Mouse (Mus musculus) v-Abl transformed pro-B cells (cell line): ENCODE measurements around the gene Hadha.

Source experiments
- in situ Hi-C, 2 experiments: fragments of 400-800 bp; cut with MboI; formaldehyde crosslinking; loops; one replicate each; pipeline ENCODE4 v1.15.1; 2025; ENCODE audit not compliant: unreplicated experiment in 2 of 2

Gene Hadha

GRCm38 (mm10) chr5:30155395-30155792, 432 bp upstream of the Hadha start:
- in situ Hi-C loops, result no loop called here

- in situ Hi-C loops, result no loop called here
These were observed 949 bp downstream of the Hadha start for GRCm38 (mm10) chr5:30154013-30154412.

DNA sequence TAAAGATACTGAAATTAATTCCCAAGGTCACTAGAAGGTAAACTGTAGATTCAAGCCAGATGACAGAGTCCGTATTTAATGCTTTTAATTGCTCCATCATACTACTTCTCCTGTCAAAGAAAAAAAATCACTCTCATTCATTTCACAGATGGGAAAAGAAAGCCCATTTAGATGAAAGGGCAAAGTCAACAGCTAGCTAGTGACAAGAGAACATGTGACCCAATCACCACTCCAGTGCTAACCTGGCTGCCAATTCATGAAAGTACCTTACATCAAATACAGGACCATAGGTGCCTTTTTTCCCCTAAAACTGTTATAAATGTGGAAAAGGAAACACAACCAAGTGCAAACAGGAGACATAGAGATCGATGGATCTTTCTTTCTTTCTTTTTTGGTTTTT, 1.7 kb downstream of the Hadha start:
- in situ Hi-C loops, result no loop called here

DNA sequence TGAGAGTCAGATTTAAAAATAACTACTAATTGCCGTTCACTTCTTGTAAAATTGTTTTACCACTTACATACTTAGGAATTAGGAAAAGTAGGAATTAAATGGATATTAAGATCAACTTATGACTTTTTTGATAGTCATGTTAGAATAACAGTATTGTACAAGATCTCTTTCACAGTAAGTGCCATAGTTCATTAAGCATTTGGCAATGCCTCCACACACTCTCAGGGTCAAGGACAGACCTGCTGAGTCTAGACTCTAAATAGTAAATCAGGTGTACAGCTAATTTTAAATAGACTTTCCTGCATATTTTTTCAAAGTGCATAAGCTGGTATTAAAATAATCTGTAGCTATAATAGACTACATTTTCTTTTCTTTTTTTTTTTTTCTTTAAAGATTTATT, 2.5 kb downstream of the Hadha start:
- in situ Hi-C loops, result no loop called here

- in situ Hi-C loops, result no loop called here
These were observed 3.0 kb downstream of the Hadha start for GRCm38 (mm10) chr5:30152007-30152406.

GRCm38 (mm10) chr5:30148133-30148920, 6.6 kb downstream of the Hadha start:
- in situ Hi-C loops, result no loop called here

DNA sequence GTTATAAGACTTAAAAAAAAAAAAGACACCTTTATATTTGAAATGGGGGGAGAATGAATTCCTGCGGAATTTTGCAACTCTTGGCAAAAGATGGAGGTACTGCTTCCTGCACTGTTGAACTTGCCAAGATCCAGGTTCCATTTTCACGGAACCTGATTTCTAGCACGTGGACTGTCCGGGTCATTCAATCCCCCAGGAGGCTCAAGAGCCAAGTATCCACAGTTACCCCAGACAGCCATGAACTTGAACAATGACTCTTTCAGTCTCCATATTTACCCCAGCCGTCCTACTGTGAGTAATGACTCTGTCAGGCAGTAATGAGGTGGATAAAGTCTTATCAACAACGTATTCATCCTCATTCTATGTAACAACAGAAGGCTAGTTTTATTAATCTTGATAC, 8.4 kb downstream of the Hadha start:
- in situ Hi-C loops, result no loop called here

DNA sequence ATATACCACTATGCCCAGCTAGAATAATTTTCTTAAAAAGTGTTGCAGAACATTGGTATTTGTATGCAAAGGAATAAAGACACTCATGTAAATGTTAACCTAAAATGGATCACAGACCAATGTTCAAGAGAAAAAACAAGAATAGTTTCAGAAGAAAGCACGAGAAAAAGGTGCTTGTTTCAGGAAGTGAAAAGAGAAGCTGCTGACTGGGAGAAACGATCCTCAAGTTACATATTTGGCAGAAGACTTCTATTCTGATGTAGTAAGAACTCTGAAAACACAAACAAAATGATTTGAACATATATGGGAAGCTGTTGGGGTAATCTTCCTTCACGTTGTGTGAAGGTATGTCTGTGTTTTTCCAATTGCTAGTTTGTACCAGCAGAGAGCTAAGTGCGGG, 16.8 kb downstream of the Hadha start:
- in situ Hi-C loops, result no loop called here

GRCm38 (mm10) chr5:30137271-30137670, 17.7 kb downstream of the Hadha start:
- in situ Hi-C loops, result no loop called here

DNA sequence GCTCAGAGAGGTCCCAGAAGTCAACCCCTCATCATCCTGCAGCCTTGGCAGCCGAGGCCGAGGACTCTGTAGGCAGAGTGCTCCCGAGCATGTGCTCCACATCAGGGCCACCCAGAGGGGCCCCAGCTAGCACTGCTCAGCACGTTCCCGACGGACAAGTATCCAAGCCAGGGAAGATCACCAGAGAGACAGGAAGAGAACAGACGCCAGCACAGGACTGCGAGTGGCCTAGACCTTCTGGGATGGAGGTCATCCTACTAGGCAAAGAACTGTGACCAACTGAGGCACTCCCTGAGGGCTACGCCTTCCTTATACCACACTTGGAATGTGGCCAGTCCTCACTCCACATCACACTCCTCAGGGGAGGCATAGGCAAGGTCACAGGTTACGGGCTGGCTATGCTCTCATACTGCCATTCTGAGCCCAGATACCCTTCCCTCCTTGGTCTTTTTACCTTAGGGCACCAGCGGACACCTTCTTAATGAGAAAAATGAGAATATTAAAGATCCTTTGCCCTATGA, 19.2 kb downstream of the Hadha start:
- in situ Hi-C loops, result no loop called here

GRCm38 (mm10) chr5:30132173-30132572, 22.8 kb downstream of the Hadha start:
- in situ Hi-C loops, result no loop called here

DNA sequence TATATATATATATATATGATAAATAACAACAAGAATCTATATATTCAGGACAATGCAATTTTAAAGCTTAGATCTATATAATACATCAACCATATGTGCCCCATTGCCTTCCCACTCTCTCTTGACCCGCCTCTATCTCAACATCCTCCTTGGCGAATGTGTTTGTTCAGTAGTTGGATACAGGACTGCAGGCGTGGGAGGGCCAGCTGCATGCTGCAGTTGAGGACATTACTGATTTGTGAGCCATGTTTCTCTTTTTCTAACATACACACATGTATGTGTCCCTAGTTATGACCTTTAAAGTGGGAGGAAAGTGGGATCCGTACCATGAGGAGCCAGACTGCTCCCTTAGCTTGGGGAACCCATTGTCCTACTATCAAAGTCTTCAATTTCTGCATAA, 23.7 kb downstream of the Hadha start:
- in situ Hi-C loops, result no loop called here

- in situ Hi-C loops, result no loop called here
These were observed 26.3 kb downstream of the Hadha start for GRCm38 (mm10) chr5:30128680-30129079.

DNA sequence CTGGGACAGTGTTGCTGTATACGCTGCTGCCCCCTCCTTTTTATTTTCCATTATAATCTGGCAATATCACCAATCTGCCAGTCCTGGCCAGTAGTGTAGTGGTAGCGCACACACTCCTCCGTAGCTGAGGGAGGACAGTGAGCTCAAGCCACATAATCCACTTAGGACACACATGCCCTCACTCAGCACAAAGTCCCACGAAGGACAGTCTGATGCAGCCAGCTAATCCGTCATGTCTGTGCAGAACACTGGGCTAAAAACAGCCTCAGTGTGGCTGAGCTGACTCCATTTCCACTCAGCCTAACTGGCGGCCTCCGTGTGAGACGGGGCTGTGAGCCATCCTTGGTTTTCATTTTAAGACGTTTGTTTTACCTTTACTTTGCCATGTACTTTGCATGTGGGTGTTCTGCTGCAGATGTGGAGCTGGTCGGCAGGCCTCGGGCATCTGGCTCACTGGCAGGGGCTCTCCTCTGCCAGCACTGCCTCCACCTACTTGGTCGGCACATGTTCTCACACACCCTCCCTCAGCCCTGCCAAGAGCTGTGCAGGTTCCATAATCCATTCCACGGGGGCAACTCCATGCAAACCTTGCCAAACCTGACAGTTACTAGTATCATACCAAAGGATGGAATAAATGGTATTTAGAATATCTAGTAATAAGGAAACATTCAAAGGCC, 26.9 kb downstream of the Hadha start:
- in situ Hi-C loops, result no loop called here

GRCm38 (mm10) chr5:30126756-30127155, 28.2 kb downstream of the Hadha start:
- in situ Hi-C loops, result no loop called here

DNA sequence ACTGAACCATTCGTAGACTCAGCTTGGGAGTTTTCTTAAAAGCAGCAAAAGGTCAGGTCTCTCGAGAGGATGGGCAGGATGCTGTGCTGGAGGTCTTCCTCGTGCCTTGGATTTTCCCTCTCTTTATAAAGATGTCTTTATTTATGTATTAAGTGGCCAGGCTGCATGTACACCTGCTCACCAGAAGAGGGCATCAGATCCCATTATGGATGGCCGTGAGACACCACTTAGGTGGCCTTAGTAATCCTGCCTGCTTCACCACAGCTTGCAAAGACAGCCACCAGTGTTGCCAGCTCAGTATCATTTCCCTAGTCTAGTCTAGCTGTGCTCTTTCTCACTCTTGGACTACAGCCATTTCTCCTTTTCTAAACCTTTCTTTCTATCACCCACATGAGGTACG, 29.4 kb downstream of the Hadha start:
- in situ Hi-C loops, result no loop called here

- in situ Hi-C loops, result no loop called here
These were observed 32.5 kb downstream of the Hadha start for GRCm38 (mm10) chr5:30122481-30122880.

GRCm38 (mm10) chr5:30120106-30120505, 34.9 kb downstream of the Hadha start:
- in situ Hi-C loops, result no loop called here

DNA sequence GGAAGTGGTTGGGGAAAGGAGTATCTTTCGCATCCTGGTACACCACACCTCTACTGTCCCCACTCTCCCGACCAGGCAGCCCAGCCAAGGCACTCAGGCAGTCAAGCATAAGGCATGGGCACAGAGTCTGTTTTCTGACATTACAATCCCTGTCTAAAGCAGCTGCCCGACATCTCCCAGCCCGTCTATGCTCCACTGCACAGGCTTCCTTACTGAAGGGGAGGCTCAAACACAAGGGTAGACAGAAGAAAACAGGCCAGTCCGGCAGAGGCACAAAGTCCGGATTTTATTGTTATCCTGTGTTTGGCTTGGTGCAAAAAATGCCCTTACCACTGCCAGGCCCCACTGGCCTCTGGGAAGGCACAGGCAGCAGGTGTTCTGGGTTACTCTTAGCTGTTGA, 35.8 kb downstream of the Hadha start:
- in situ Hi-C loops, result no loop called here

DNA sequence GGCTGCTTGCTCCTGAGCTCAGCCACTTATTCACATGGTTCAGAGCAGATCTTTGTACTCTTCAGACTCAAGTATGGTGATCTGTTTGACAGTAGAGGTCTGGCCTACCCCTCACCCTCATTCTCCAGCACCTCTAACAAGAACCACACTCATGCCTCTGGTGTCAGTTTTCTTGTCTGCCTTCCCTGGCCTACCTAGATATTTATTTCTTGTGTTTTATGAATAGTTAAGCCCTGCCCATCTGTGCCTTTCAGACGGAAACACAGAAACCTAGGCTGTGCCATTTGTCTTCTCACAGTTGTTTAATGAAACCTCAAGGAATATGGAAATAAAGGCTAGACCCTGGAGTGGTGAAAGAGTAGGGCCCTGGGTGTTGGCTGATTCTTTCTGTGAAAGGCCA, 36.9 kb downstream of the Hadha start:
- in situ Hi-C loops, result no loop called here

- in situ Hi-C loops, result no loop called here
These were observed 39.2 kb downstream of the Hadha start for GRCm38 (mm10) chr5:30115718-30116117.

DNA sequence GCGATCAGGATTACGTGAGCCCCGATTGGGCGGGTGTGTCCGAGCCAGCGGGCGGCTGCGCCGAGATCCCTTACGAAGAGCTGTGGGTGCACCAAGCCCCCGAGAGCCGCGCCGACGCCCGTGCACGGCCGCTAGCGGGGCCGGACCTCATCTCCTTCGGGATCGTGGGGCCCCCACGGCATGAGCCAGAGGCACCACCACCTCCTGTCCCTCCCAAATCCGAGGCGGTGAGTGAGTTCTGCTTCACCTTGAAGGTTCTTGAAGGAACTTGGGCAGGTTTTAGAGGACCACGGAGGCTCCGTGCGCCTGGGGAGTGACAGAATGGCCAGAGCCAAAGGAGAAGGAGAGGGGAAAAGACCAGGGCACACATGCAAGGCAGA, 40.2 kb downstream of the Hadha start:
- in situ Hi-C loops, result no loop called here
